Mouse (Mus musculus) spleen, adult 2 months (tissue): ENCODE data around the gene Mid1.
"Not testable (repeated sequence)": the region's sequence is repeated elsewhere in the genome, so short reads cannot be mapped to it uniquely, and the experiment has no call there.

Experiments used
- CTCF ChIP-seq: fragments of 200-500 bp; IDR thresholded peaks from 2 replicates; pipeline ENCODE4 v1.5.1; 2011; ENCODE audit warnings: mild to moderate bottlenecking, inconsistent platforms; ENCODE audit not compliant: insufficient read depth, insufficient read length, insufficient replicate concordance; ENCODE audit errors: extremely low read depth
- POLR2A ChIP-seq: fragments of 200-500 bp; IDR thresholded peaks from 2 replicates; pipeline ENCODE4 v1.6.1; 2011; ENCODE audit warnings: low read depth, low read length, inconsistent platforms

GRCm38 (mm10) chrX:170009016-170009750, 324.2 kb downstream of the Mid1 start, which contains the start of gene Gm21887:
- not testable (repeated sequence) for TF ChIP-seq CTCF, POLR2A
